Mouse (Mus musculus) adrenal gland, postnatal 14 days (tissue): ENCODE data around the gene Ooep. TPM values are rescaled to one million over a fixed set of nuclear protein-coding genes. Genes with fewer than 3 reads are reported as not detected.
A peak's percentile ranks its signal among the peaks of the same experiment; 100 is the strongest.
"Not testable (repeated sequence)": the region's sequence is repeated elsewhere in the genome, so short reads cannot be mapped to it uniquely, and the experiment has no call there.

Source experiments
- DNase-seq: peaks from one replicate; pipeline ENCODE4 v3.0.0; 2021; ENCODE audit warnings: mixed read lengths
- long read RNA-seq, 2 experiments: library from polyadenylated mRNA; stranded (forward); transcript quantifications; one replicate each; pipeline ENCODE4 v2.0.0; 2021
- total RNA-seq: library from RNA; stranded (reverse); gene quantifications from 2 replicates; pipeline ENCODE4 v1.2.3, GENCODE M21; 2021

Ooep gene
- not detected in 2 replicates for total RNA-seq
- long read RNA-seq, experiment 1, result 0 reads
- long read RNA-seq, experiment 2, result 0 reads

DNA sequence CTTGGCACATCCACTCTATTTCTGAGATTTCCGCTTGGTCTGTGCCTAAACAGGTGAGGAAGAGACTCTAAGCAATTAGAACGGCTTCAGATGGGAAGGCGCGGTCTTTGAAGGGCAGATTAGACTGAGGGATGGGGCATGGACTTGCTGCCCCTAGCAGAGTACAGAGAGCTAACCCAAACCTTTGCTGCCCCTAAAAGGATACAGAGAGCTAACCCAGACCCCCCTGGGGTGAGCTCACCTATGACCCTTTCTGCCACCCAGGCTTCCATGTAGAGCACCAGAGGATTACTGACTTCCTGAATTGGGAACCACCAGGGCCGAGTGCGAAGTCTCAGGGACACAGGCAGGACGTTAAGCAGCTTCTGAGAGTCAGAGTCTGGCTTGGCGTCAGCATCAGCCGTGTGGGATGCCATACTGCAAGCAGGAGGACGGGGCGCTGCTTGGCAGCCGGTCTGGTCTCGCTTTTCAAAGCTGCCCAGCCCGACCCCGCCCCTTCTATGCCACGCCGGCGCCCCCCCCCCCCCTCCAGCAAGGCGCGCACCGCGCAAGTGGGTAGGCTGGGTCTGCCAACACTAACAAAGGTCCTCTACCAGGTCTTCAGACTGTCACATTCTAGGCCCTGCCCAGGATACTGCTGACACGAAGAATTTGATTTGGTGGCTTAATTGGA lies at the start of gene Ooep:
Gene Ooep (minus strand): TSS at position 613 of the 673 bp plus-strand sequence.
- DNase-seq, result peak; percentile 34

DNA sequence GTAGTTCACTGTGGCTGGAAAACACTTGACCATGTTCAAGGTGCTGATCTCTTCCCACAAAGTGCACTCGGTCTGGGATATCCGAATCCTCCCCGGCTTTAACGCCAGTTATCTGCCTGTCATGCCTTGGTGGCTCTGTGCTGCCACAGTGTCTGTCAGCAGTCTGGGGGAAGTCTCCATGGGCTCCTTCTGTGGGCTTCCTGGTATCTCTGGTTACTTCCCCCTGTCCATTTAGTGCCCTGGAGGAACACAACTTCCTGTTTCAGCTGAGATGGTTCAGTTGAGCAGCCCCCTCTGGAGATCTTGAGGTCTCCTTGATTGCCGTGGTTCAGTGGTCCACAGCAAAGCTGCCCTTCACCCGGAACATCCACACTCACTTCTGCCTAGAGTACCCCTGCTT lies 49.7 kb upstream of the Ooep start:
- DNase-seq, result no peak

DNA sequence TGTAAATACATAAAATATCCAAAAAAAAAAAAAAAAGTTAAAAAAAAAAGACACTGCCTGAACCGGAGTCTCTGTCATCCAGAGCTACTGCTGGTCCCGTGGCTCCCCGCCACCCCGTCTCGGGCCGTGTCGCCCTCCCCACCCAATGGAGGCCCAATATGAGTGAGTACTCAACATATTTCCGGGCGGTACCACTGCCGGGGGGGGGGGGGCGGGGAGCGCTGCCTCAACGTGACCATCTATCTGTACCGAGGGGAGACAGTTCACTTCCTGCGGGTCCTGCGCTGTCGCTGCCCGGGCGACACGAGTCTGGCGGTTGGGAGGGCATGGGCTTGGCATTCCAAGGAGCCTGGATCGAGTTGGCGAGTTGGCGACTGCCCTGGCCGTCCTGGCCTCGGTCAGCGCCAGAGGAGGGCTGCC lies 48.8 kb upstream of the Ooep start:
- peak; percentile 22 for DNase-seq

DNA sequence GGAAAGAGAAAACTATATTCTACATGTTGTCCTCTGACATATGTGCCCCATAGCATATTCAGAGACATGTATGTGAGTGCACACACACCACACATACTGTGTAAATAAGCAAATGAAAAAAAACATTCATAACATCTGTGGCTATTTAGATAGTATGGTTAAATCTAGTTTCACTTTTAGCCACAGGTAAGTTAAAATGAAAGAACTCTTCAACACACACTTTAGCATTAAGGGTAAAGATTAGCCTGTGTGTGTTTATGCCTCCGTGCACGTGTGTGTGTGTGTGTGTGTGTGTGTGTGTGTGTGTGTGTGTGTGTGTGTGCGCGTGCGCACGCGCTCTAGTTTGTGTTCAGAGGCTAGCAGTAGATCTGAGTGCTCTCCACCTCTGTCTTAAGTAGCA lies 23.1 kb upstream of the Ooep start:
- no peak for DNase-seq

DNA sequence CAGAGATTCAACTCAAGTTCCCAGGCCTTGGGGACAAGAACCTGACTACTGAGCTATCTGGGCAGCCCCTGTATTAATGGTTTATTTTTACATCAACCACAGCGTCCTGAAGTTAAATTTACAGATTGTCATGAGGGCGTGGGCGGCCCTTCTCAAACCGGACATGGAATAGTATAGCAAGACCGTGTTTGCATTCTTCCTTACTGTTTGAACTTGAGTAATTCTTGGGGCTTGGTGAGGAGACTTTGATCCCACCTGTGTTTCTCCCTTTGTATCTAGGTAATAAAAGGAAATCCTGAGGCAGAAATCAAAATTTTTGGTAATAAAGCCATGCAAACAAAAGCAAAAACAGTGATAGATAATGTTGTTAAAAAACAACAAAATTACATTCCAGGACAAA lies 22.0 kb upstream of the Ooep start:
- DNase-seq, result no peak

DNA sequence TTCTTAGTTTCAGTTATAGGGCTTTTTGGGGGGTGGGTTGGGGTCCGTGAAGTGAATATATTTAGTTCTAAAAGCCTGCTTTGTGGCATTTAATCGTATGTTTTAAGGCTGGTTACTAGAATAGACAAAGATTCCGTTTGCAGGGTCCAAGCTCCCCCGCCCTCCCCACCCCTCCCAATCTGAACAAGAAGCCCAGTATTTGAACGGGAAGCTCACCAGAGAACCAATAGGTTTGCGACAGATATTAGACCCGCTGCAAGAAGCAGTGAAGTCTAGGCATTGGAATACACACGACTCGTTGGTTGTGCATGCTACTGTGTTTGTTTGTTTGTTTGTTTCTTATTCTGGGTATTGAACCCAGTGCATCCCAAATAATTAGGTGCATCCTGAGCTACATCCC lies 18.0 kb upstream of the Ooep start:
- DNase-seq, result no peak

DNA sequence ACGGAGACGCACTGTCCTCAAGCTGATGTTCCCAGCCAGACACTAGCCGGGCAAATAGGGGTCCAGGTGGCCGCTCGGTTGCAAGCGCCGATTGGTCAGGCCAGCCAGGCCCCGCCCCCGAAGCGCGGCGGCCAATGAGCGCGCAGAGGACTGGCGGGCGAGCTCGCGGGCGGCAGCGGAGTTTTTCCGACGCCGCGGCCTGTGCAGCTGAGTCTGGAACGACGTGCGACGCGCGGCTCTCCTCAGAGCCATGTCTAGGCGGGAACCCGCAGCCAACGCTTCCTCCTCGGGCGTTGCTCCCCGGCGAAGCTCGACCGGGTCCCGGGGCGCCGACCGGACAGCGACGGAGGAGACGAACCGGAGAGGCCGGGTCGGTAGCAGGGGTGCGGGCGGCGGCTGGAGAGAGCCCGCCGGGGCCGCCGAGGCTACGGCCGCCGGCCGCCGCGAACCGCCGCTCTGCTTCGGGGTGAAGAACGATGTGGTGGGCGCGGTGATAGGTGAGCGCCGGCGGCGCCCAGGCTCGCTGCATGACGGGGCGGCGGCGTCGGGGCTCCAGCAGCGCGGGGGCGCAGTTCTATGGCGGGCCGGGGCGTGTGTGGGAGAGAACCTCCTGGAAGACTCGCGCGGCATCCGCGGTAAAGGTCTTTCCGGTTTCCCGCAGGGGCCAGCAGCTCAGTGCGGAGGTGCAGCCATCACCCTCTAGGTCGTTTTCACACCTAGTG lies 17.3 kb upstream of the Ooep start, which contains the start of gene Ddx43:
Gene Ddx43 (plus strand): TSS at position 148 of the 722 bp plus-strand sequence.
- peak; percentile 45 for DNase-seq

DNA sequence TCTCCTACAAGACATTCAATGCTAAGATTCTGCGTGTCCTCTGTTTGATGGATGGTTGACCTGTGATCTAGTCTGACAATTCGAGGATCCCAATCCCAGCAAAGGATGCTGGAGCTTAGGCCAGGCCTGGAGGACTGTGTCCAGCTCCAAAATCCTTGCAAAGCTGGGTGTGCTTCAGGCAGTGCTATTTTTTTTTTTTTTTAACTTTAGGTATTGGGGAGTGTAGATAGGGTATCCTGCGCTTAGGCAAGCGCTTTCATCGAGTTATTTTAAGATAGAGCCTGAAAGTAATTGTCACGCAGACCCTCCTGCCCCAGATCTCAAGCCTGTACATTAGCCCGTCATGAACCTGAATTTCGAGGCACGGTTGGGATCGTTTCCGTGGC lies 16.7 kb upstream of the Ooep start:
- no peak for DNase-seq

DNA sequence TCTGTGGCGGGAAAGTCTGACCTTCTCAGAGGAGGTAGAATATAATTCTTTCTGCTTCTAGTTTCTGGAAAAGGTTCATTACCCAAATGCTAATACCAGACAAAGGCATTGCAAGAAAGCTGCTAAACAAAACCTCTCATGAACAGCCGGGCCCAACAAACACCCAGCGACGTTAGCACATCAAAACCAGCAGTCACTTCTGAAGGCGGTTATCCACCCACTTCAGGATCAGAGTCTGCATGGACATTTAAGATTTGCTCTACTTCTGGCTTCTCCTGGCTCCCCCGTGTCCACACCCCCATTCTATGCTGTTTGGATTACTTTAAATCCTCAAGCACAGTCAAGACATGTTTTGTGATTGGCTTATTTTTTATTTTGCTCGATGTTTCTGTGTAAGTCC lies 16.1 kb upstream of the Ooep start:
- DNase-seq, result no peak

DNA sequence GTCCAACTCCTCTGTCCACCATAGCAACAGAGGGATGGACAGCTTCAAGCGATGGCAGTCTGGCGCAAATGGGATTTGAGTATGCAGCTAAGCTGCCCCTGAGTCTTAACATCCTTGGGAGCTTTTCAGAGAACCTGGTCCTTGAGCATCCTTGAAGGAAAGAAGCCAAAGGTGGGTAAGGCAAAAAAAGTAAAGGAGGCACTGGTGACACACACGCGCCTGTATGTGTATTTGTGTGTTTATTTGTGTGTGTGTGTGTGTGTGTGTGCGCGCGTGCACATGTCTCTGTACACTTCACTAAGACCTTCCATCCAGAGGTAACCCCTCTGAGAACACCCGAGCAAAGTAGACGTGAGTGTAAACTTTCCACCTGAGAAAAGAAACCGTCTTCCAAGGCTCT lies 15.2 kb upstream of the Ooep start:
- DNase-seq, result no peak

DNA sequence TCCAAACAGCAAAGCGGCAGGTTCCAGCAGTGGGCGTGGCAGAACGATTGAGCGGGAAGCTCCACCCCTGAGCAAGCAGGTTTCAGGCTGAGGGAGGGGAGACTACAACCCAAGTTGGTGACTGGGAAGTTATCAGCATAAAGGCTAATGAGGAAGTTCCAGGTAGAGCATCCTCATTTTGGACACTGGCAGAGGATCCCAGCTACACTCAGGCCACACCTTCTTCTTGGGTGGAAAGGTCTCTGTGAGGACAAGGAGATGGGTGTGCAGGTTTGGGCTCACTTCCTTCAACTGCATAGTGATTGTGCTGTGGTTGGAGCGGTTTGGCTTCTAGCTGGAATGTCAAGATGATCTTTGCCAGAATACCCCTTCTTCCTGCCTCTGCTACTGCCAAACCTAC lies 11.5 kb upstream of the Ooep start:
- no peak for DNase-seq

DNA sequence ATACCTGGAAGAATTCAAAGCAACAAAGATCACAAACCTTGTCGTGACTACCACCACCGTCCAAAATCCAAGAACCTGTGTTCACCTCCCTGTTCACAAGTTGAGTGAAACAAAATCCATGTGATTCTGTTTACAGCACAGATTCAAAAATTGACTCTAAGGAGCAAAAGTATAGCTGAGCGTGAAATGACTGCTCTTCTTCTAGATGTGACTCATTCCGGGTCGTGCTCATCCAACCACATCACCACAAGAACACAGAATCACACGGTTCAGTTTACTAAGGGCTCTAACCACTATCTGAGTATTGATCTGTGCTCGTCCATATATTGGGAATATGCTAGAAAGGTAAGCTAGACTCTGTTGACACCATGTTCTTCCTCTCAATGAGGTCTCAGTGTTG lies 8.4 kb upstream of the Ooep start:
- no peak for DNase-seq

DNA sequence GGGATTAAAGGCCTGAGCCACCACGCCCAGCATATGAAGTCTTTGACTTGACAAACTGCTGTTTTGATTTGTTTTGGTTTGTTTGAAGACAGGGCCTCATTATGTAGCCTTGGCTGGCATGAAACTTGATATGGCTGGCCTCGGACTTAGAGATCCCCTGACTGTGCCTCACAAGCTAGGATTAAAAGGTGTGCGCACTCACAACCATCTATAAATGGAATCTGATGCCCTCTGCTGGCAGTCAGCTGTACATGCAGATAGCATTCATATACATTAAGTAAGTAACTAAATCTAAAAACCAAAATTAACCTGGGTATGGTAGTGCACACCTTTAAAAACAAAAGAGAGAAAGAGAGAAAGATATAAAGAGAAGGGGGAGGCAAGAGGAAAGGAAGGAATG lies 7.4 kb upstream of the Ooep start:
- peak; percentile 32 for DNase-seq

DNA sequence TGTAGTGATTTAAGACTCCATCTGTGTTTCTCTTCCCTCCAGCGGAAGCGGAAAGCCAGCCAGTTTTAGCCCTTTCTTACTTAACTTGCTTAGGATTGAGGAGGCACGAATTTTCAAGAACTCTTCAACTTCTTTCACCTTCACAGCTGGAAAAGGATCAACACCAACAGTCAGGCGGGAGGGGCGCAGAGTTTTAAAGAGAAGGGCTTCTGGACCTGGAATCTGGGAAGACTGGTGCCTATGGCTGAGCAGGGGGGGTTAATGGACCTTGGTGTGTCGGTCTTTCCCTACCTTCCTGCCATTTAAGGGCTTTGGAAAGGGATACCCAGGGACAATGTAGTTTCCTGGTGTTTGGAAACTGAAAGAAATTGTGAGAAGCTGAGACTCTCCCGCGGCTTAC lies 979 bp downstream of the Ooep start:
- DNase-seq, result no peak

DNA sequence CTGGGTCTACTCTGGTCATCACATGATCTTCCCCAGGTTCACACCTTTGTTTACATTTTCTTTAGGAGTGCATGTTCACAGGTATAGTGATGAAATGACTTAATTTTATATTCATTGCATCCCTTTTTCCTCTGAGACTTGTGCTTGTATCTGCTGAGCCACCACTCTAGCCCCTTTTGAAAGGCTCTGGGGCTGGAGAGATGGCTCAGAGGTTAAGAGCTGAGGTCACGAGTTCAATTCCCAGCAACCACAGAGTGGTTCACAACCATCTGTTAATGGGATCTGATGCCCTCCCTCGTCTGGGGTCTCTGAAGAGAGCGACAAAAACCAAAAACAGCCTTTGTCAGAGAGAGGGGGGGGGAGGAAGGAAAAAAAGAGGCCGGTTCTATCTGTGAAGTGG lies 3.0 kb downstream of the Ooep start:
- DNase-seq, result no peak

DNA sequence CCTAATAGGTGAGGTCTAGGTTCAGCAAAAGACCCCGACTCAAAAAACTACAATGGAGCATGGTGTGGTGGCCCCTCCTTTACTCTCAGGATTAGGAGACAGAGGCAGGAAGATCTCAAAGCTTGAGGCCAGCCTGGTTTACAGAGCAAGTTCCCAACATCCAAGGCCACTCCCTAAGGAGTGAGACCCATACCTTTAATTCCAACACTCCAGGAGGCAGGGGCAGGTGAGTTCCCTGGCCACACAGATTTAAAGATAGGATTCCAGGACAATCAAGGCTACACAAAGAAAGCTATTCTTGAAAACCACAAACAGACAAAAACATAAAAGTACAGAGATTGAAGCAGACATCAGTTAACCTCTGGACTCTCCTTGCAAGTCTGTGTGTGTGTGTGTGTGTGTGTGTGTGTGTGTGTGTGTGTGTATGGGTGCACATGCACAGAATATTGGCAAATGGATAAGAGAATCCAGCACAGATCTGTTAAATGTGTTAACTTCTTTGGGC lies 3.6 kb downstream of the Ooep start:
- DNase-seq, result no peak

DNA sequence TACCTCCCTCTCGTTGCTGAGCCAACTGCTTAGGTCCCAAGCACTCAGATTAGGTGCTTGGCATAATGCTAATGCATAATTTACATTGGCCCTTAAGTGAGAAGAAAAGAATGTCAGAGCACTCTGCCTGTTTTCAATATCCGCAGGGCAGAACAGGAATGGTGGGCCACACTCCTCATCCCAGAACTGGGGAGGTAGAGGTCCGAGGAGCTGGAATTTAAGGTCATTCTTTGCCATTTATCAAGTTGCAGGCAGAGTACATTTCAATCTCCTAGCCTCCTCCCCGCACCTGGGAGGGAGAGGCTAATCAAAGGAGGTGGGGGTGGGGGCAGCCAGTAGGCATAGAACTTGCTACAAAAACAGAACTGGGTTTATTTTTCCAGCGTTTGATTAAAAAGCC lies 4.1 kb downstream of the Ooep start:
- DNase-seq, result no peak

DNA sequence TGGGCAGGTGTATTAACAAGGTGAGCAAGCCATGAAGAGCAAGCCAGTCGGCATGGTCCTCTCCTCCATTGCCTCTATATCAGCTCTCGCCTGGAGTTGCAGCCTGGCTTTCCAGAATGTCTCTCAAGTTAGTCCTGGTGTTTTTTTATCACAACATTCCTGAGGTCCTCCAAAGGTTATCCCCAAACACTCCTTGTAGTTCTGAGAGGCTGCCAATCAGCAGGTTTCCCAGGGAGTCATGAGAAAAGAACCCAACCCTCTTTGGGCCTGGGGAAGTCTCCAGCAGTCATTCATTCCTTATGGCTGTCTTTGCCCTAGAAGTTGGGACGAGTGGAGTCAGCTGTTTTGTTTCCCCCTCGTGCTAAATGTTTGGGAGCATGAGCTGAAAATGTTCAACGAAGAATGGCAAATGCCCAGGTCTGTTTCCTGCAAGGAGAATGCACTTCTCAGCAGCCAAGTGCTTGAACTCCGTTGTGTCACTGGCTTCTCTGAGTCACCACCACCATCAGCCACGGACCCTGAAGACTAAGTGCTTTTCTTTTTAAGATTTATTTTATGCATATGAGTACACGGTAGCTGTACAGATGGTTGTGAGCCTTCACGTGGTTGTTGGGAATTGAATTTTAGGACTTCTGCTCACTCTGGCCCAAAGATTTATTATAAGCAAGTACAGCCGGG lies 5.6 kb downstream of the Ooep start:
- DNase-seq, result no peak

DNA sequence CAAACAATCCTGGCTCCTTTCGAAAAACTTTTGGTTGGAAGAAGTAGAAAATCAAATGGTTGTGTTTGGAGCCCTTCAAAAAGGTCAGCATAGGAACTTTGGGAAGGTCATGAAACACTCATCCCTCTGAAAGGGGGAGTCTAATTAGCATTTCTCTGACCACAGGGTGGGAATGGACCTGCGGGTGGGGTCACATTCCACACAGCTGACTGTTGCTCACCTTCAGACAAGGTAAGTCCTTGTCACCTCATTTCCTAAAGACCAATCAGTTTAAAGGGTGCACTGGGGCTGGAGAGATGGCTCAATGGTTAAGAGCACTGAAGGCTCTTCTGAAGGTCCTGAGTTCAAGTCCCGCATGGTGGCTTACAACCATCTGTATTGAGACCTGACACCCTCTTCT lies 7.1 kb downstream of the Ooep start:
- DNase-seq, result no peak

DNA sequence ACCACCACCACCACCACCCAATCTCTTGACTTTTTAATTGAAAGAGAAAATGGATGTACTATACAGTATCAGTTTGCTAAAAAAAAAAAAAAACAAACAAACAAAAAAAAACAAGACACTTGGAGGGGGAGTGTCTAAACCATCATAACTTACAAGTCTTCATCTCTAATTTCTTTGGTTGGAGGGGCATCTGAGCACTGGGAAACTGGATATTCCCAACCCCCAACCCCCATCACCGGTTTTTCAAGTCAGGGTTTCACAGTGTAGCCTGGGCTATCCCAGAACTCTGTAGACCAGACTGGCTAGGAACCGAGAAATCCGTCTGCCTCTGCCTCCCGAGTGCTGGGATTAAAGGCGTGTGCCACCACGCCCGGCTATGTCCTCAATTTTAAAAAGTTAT lies 8.7 kb downstream of the Ooep start:
- no peak for DNase-seq

DNA sequence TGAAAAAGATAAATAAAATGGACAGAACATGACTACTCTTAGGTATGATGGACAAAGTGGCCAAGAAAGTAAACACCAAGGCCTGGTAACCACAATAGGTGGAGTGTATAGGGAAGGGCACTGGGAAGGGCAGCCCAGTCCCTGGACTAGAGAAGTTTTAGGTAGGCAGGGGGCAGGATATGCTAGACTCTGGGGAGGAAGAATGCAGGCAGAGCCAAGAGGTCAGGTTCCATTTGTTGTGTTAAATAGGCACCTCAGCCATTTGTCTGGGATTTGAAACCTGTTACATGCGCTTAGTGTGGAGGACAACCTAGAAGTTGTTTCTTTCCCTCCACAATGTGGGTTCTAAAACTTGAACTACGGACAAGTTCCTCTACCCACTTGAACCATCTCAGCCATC lies 9.2 kb downstream of the Ooep start:
- DNase-seq, result no peak

DNA sequence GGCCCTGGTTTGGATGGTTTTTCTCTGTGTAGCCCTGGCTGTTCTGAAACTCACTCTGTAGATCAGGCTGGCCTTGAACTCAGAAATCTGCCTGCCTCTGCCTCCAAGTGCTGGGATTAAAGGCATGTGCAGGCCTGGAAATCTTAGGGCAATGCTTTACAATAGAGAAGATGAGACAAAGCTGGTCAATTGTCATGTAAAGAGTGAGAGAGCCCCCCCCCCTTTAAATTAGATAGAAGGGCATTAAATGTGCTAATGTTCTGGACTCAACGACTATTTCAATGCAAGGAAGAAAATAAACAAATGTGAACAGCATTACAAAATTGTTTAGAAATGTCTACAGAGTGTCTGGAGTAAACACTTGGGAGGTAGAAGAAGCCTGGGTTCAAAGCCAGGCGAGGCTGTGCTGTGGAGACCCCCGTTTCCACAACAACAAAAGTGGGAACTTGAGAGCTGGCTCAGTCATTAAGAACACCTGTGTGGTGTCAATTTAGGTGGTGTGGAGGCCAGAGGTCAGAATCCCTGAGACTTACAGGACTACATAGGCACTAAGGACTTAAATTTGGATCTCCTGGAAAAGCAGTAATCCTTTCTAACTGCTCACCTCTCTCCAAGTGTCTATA lies 9.7 kb downstream of the Ooep start:
- DNase-seq, result no peak

DNA sequence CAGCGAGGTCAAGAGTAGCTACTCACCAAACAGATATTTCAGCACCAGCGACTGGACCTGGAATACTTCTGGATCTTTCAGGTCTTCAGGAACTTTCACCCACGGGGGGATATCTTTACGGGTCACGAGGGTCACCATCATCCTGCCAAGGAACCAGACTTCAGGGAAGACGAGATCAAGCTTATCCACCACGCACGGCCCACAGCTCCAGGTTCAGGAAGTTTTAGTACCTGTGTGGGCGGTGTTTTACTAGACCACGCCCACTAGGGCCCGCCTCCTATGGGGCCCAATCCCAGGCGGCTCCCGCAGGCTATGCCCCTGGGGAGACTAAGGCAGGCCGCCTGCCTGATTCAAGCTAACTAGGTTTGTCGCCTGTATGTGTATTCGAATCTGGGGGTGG lies 10.6 kb downstream of the Ooep start, which contains the start of gene Dppa5a:
Gene Dppa5a (minus strand): TSS at position 219 of the 400 bp plus-strand sequence.
- not testable (repeated sequence) for DNase-seq
